ENCODE assay signal across 8 mouse cellular contexts in genomic region chr8:88282684-88283083, GRCm38 (mm10). TPM values are rescaled to one million over a fixed set of nuclear protein-coding genes. Genes with fewer than 3 reads are reported as not detected.
DNase-seq lines count a peak whose midpoint lies in the region; ATAC-seq and TF ChIP-seq lines count a peak whose summit lies in the region.
"Had no signal": no experiment of that assay in that cellular context is flagged by ENCODE, and none has a peak within 500 bp of the region (broad histone marks: within the 10 kb centered on the region; RNA-seq: fewer than 3 reads in every experiment).

No protein-coding gene starts in this region.

- H3K36me3 ChIP-seq in hindbrain, embryonic 13.5 days, result no peaks in the 10 kb centered on the region
- H3K36me3 ChIP-seq: neural tube, embryonic 12.5 days had no signal

- no peaks in the 10 kb centered on the region for H3K9me3 ChIP-seq in hindbrain, embryonic 13.5 days
- H3K9me3 ChIP-seq: neural tube, embryonic 12.5 days had no signal

- TF ChIP-seq CTCF in bone marrow macrophage, adult 2 months (IDR thresholded peaks at IDR 0.05; ENCODE audit: low read depth, low read length), result no peak

- H3K4me1 ChIP-seq in bone marrow macrophage, adult 2 months (ENCODE audit: control insufficient read depth, insufficient read depth, low read length), result peaks cover 63% of the 10 kb centered on the region
- no peaks in the 10 kb centered on the region for H3K4me1 ChIP-seq in hindbrain, embryonic 13.5 days (replicated peaks)

- no peak overlapping the region for H3K4me3 ChIP-seq in bone marrow macrophage, adult 2 months (ENCODE audit: insufficient read depth, low read length)
- H3K4me3 ChIP-seq in hindbrain, embryonic 13.5 days, result no peak overlapping the region
- H3K4me3 ChIP-seq: neural tube, embryonic 12.5 days had no signal

- no peak overlapping the region for H3K4me2 ChIP-seq in hindbrain, embryonic 13.5 days
- H3K4me2 ChIP-seq: neural tube, embryonic 12.5 days had no signal

- 54% methylated on average over 8 of the region's 8 CpGs for WGBS in hindbrain, embryonic 13.5 days

- peak; percentile 41 for DNase-seq in Muller cell, postnatal 12 days (ENCODE audit: inconsistent ontology term)
- peak; percentile 90 to 93 for DNase-seq in heart, adult 9 months (ENCODE audit: low spot score in 2 of 2)
- DNase-seq in lung, postnatal 4 days, result peak; percentile 74 to 87
- DNase-seq in frontal cortex, postnatal 25 days (ENCODE audit: low spot score in 2 of 2), result no peak
- no peak for DNase-seq in right cerebral cortex, postnatal 14 days

- no peaks in the 10 kb centered on the region for H3K27me3 ChIP-seq in hindbrain, embryonic 13.5 days
- H3K27me3 ChIP-seq: neural tube, embryonic 12.5 days had no signal

- H3K27ac ChIP-seq in bone marrow macrophage, adult 2 months (ENCODE audit: insufficient read depth, low read depth, low read length), result peak overlapping the region; percentile 90
- no peak overlapping the region for H3K27ac ChIP-seq in hindbrain, embryonic 13.5 days
- H3K27ac ChIP-seq: neural tube, embryonic 12.5 days had no signal

- TF ChIP-seq POLR2A in bone marrow macrophage, adult 2 months (IDR thresholded peaks at IDR 0.05; ENCODE audit: borderline replicate concordance, low read depth, low read length), result no peak

- H3K9ac ChIP-seq in hindbrain, embryonic 13.5 days, result no peak overlapping the region
- H3K9ac ChIP-seq: neural tube, embryonic 12.5 days had no signal

- ATAC-seq in hindbrain, embryonic 13.5 days (ENCODE audit: low FRiP score), result no peak

RNA-seq across cellular contexts. Expression of gene Adcy7, which starts 10.5 kb away (rescaled TPM):
- 145 and 146 TPM in 2 replicates for polyA plus RNA-seq in bone marrow macrophage, adult 2 months (2012; ENCODE audit: insufficient read depth, insufficient read length, missing spikeins)
- polyA plus RNA-seq in hindbrain, embryonic 13.5 days (2015; fragmentation: Nextera tagmentation; extraction: Ambion mirVana), result 2.3 and 2.7 TPM in 2 replicates

Comparison
In these comparisons a context has a peak if more than half of its experiments do, and no peak if none do; other contexts are left out.
1. DNase-seq: peak in Muller cell, postnatal 12 days (single experiment), heart, adult 9 months (2 of 2) and lung, postnatal 4 days (2 of 2); none in frontal cortex, postnatal 25 days (0 of 2) and right cerebral cortex, postnatal 14 days (single experiment).
2. RNA of gene Adcy7, which starts 10.5 kb away (polyA plus RNA-seq): 145 to 146 TPM in bone marrow macrophage, adult 2 months; 2.3 to 2.7 TPM in hindbrain, embryonic 13.5 days; every median in the first group is over 10 times any median in the second.